Mouse (Mus musculus) small intestine, adult 2 months (tissue): ENCODE measurements around the gene Tmem234. TPM values are rescaled to one million over a fixed set of nuclear protein-coding genes. Genes with fewer than 3 reads are reported as not detected.

Source experiments
- H3K27ac ChIP-seq: fragments of 200-500 bp; 2 replicates; pipeline ENCODE4 v1.5.1; 2012; ENCODE audit warnings: low read depth, low read length, control low read depth, inconsistent platforms; ENCODE audit not compliant: insufficient read depth
- H3K27me3 ChIP-seq: fragments of 200-500 bp; 2 replicates; pipeline ENCODE4 v1.6.1; 2012; ENCODE audit warnings: mild to moderate bottlenecking, moderate library complexity, low read length, inconsistent platforms; ENCODE audit not compliant: control insufficient read depth, insufficient read depth
- H3K36me3 ChIP-seq: fragments of 200-500 bp; 2 replicates; pipeline ENCODE4 v1.6.1; 2012; ENCODE audit warnings: mild to moderate bottlenecking, low read length, control low read depth, inconsistent platforms; ENCODE audit not compliant: control insufficient read depth, insufficient read depth
- H3K4me1 ChIP-seq: fragments of 200-500 bp; 2 replicates; pipeline ENCODE4 v1.6.1; 2012; ENCODE audit warnings: low read length, inconsistent platforms, mixed read lengths; ENCODE audit not compliant: control insufficient read depth, insufficient read depth, insufficient read length
- H3K4me3 ChIP-seq: fragments of 200-500 bp; 2 replicates; pipeline ENCODE4 v1.5.1; 2012; ENCODE audit warnings: low read depth, mild to moderate bottlenecking, control low read depth, inconsistent platforms, low read length, moderate library complexity
- CTCF ChIP-seq: fragments of 200-500 bp; IDR thresholded peaks from 2 replicates; pipeline ENCODE4 v1.5.1; 2012; ENCODE audit warnings: low read depth, mild to moderate bottlenecking, control low read depth, inconsistent platforms, low read length, moderate library complexity, mixed read lengths; ENCODE audit not compliant: insufficient replicate concordance, insufficient read length; ENCODE audit errors: extremely low read depth
- POLR2A ChIP-seq: fragments of 200-500 bp; IDR thresholded peaks from 2 replicates; pipeline ENCODE4 v1.6.1; 2012; ENCODE audit warnings: low read depth, mild to moderate bottlenecking, control low read depth, inconsistent platforms, low read length, moderate library complexity
- WGBS: fragments of 180-500 bp; shearing (Covaris S2); methylation state at CpG from one replicate; pipeline ENCODE4 v1.1.7; 2018; 5-methylcytosine and 5-hydroxymethylcytosine counted together
- polyA plus RNA-seq: library from polyadenylated mRNA; depleted of rRNA; stranded (reverse); fragments of >200 nt; gene quantifications from 2 replicates; pipeline ENCODE4 v1.2.3, GENCODE M21; 2012

The Tmem234 gene
- polyA plus RNA-seq, 1 experiment, result 132 TPM

DNA sequence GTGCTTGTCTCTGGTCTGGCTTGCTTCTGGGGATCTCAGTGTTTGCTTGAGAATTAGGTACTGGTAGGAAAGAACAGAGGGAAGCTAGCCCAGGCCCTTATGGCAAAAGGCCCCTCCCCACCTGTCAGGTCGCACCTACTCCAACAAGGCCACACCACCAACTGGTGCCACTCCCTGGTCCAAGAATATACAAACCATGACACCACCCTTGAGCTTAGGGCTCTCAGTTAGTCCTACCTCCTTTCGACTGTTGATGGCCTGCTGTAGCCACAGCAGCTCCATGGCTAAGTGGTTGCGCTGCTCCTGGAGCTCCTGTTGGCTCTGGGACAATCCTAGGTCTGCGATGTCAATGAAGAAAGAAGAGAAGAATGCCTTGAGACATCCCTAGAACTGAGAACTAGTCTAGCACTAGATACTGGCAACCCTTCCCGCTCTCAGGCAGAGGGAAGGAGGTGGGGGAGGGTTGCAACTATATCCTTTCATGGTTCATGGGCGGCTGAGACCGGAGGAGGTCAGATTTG is 16.7 kb downstream of the Tmem234 start:
- Histone ChIP-seq H3K4me1 (peaks cover 5% of the 10 kb centered on the region; the same call in 1 of the 2 replicates), H3K36me3 (no peaks in the 10 kb centered on the region), H3K27ac (no peak overlapping the region), H3K4me3 (no peak overlapping the region), H3K27me3 (no peaks in the 10 kb centered on the region)
- TF ChIP-seq CTCF, result no peak
- TF ChIP-seq POLR2A, result no peak
- 95% methylated on average over 7 of the region's 7 CpGs for WGBS

DNA sequence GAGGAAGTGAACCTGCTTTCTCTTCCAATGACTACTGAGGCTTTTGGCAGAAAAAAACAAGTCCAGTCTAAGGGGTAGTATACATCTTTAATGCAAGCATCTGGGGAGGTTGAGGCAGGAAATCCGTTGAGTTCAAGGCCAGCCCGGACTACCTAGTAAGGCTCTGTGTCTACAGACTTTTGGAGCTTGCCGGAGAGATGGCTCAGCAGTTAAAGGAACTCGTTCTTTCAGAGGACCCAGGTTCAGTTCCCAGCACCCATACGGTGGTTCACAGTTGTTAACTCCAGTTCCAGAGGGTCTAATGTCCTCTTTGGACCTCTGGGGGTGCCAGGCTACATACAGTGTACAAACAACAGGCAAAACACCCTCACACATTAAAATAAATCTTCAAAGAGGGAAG is 17.6 kb downstream of the Tmem234 start:
- Histone ChIP-seq H3K4me1 (peaks cover 8% of the 10 kb centered on the region), H3K27ac (no peak overlapping the region), H3K4me3 (peak overlapping the region; percentile 67), H3K27me3 (no peaks in the 10 kb centered on the region), H3K36me3 (no peaks in the 10 kb centered on the region)
- TF ChIP-seq CTCF (no peak), POLR2A (no peak)
- WGBS, result 96% methylated on average over 5 of the region's 5 CpGs

DNA sequence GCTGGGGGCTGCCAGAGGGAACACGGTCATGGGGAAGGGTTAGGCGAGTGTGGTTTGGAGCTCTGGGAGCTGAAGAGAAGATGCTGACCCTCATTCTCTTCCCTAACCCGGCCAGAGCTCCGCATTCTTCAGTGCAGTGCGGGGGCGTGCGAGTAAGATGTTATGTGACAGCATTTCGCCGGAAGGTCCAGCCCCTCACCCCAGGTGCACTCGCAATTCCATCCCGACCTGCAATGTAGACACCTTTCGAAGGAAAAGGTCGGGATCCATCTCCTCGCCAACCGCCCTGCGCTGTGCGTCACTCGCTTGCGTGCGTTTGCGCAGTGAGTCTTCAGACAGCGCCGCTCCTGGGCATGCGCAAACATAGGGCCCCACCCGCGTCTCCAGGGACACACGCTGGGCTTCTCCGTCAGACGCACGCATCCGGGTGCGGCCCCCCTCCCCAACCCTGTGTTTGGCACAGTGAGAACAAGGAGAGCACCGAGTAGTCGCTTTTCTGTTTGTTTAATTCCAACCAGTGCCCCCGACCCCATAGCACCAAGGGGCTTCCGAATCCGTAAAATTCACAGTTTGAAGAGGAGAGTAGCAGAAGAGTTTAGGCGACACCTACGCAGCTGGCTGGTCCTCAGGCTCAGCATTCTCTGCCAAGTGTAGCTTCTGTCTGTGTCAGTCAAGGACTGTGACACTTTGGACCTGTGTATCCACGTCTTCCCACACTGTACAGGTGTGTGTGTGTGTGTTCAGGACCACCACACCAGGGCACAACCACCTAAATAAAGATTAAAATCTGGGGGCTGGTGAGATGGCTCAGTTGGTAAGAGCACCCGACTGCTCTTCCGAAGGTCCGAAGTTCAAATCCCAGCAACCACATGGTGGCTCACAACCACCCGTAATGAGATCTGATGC is 18.6 kb downstream of the Tmem234 start, which contains the start of gene Iqcc:
Gene Iqcc (minus strand): TSS at position 314 of the 906 bp plus-strand sequence.
- TF ChIP-seq CTCF (no peak), POLR2A (peak; percentile 82)
- Histone ChIP-seq H3K27ac (peak within 1 kb of the TSS; percentile 77), H3K36me3 (no peaks in the 10 kb centered on the region), H3K27me3 (no peaks in the 10 kb centered on the region), H3K4me3 (peak within 1 kb of the TSS; percentile 67), H3K4me1 (peaks cover 8% of the 10 kb centered on the region)
- 1% methylated on average over 44 of the region's 44 CpGs for WGBS

DNA sequence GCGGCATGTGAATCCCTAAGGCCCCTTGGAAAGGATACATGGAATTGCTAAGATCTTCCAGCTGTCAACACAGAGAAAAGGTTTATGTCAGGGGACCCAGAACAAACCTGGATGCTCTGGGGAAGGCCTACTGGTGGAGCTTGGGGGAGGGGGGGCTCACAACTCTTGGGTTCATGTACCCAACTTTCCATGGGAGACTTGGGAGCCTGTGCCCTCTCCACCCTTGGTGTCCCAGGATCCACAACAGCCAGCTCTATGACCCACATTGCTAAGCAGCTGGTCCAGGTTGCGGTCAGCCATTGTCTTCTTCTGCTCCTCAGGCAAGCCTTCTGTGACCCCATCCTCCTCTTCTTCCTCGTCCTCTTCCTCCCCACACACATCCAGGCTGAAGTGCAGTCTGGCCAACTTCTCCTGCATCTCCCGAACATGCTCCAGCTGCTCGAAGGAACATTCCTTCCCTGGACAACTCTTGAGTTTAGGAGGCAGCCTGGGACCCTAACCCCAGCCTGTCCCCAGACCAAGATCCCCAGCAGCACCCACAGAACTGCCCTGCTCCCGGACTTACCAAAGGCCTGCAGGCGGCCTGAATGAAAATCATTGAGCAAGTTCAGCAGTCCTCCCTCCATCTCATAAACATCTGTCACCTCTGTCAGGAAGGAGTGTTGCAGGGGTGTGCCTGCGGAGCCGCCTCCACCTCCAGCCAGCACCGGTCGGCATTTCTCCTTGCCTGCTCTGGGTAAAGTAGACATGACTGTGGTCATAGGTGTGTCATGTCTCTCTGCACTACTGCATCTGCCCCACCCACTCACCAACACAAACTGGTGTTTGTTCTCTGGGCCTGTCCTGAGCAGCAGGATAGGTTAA is 20.2 kb downstream of the Tmem234 start:
- WGBS, result 90% methylated on average over 11 of the region's 11 CpGs
- TF ChIP-seq POLR2A (no peak), CTCF (no peak)
- Histone ChIP-seq H3K36me3 (no peaks in the 10 kb centered on the region), H3K27me3 (no peaks in the 10 kb centered on the region), H3K4me1 (peaks cover 14% of the 10 kb centered on the region), H3K4me3 (peak overlapping the region; percentile 25), H3K27ac (peak overlapping the region; percentile 19)

DNA sequence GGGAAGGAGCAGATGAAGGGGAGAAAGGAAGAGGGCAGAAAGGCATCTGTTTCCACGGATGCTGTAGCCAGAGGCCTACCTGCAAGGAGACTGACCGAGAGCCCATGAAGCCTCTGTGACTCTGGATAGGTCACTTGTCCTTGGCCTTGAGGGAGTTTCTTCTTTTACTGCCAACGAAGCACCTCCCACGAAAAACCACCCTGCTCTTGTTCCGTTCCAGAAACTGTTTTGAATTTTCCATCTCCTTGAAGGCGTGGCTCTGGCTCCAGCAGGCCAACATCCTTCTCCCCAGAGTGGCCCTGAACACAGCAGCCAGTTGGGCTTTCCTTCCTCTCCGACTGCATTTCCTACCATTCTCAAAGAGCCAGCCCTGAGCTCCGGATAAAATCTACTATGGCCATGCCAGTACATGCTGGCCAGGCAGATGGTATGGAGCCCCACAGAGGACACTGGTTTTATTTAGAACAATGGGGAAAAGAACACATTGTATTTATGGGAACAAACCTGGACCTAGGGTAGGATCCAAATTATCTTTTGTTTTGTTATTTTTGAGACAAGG is 20.9 kb downstream of the Tmem234 start:
- no peaks in the 10 kb centered on the region for H3K27me3 ChIP-seq
- WGBS, result 69% methylated on average over 8 of the region's 8 CpGs
- H3K36me3 ChIP-seq, result no peaks in the 10 kb centered on the region
- peak overlapping the region; percentile 25 for H3K4me3 ChIP-seq
- no peak for TF ChIP-seq POLR2A
- TF ChIP-seq CTCF, result no peak
- peaks cover 14% of the 10 kb centered on the region for H3K4me1 ChIP-seq
- peak overlapping the region; percentile 19; the same call in 1 of the 2 replicates for H3K27ac ChIP-seq

DNA sequence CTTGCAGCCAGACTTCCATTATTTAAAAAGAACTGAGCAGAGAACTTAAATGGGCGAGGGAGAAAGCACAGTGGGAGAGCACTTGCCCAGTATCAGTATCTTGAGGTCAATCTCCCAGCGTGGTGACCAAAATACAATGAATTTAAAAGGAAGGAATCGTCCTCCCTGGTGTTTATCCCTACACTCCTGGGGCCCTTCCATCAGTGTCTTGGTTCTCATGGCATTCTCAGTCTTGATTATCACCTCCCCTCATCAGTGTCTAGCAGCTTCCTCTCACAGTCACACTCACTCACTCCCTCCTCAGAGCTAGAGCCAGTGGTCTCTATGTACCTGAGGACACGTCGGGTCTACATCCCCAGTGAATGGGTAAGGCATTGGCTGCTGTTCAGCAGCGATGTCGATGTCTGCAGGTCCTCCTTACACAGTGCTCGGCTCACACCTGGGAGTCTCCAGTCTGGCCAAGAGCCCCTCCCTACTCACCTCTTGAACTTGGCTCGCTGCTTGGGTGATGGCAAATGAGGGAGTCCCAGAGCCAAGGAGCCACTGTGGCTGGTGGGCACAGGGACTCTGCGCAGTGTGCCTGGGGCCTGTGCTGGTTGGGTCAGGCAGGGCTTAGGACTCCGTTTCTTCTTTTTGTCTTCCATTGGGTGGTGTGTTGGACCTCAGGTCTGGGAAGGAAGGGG is 21.8 kb downstream of the Tmem234 start:
- Histone ChIP-seq H3K36me3 (no peaks in the 10 kb centered on the region), H3K27me3 (no peaks in the 10 kb centered on the region), H3K27ac (no peak overlapping the region), H3K4me3 (no peak overlapping the region; the same call in 1 of the 2 replicates), H3K4me1 (peaks cover 14% of the 10 kb centered on the region)
- TF ChIP-seq CTCF (no peak), POLR2A (no peak)
- WGBS, result 84% methylated on average over 11 of the region's 11 CpGs
